Mouse (Mus musculus): Measurements from ENCODE around the gene Ubr2.

GRCm38 (mm10) chr17:46918951-46919350 lies 91.4 kb downstream of the Ubr2 start:
- TF ChIP-seq ZNF384 (IDR thresholded peaks at IDR 0.05; ENCODE audit: low read depth, low read length) (no peak), ZC3H11A (IDR thresholded peaks at IDR 0.05; ENCODE audit: borderline replicate concordance, low read depth, low read length) (no peak), CHD2 (IDR thresholded peaks at IDR 0.05; ENCODE audit: low read depth, low read length) (no peak), HCFC1 (IDR thresholded peaks at IDR 0.05; ENCODE audit: borderline replicate concordance, insufficient read depth, low read length) (no peak), MAFK (IDR thresholded peaks at IDR 0.05; ENCODE audit: insufficient read depth, low read depth, low read length) (no peak)

Measured in ES-E14 (cell line).